Mouse (Mus musculus): Measurements from ENCODE around the gene Fcamr. TPM values are rescaled to one million over a fixed set of nuclear protein-coding genes. Genes with fewer than 3 reads are reported as not detected.

Gene Fcamr
- polyA plus RNA-seq, 1 experiment from 2014 or later = not detected

GRCm38 (mm10) chr1:130779867-130780266 lies 20.8 kb upstream of the Fcamr start:
- WGBS = 88% methylated on average over 3 of the region's 3 CpGs
- Histone ChIP-seq H3K9ac (replicated peaks) (no peak overlapping the region), H3K4me3 (no peak overlapping the region), H3K9me3 (no peaks in the 10 kb centered on the region), H3K36me3 (no peaks in the 10 kb centered on the region), H3K27me3 (no peaks in the 10 kb centered on the region), H3K27ac (replicated peaks) (no peak overlapping the region), H3K4me1 (0 out of 2 replicates have a peak, but pooled peaks cover 4% of the 10 kb centered on the region), H3K4me2 (replicated peaks) (no peak overlapping the region)
- ATAC-seq (ENCODE audit: low FRiP score, low read depth) = no peak

GRCm38 (mm10) chr1:130784054-130784453 lies 16.6 kb upstream of the Fcamr start:
- Histone ChIP-seq H3K27me3 (no peaks in the 10 kb centered on the region), H3K27ac (replicated peaks) (no peak overlapping the region), H3K9me3 (no peaks in the 10 kb centered on the region), H3K9ac (replicated peaks) (no peak overlapping the region), H3K4me2 (replicated peaks) (no peak overlapping the region), H3K4me1 (no peaks in the 10 kb centered on the region), H3K4me3 (no peak overlapping the region), H3K36me3 (no peaks in the 10 kb centered on the region)
- ATAC-seq (ENCODE audit: low FRiP score, low read depth) = no peak
- WGBS = 33% methylated on average over 4 of the region's 4 CpGs

GRCm38 (mm10) chr1:130787001-130787400 lies 13.7 kb upstream of the Fcamr start:
- H3K27ac ChIP-seq (replicated peaks) = no peak overlapping the region
- no peak overlapping the region for H3K4me2 ChIP-seq (replicated peaks)
- H3K36me3 ChIP-seq = no peaks in the 10 kb centered on the region
- no peaks in the 10 kb centered on the region for H3K27me3 ChIP-seq
- ATAC-seq (ENCODE audit: low FRiP score, low read depth) = no peak
- WGBS = 41% methylated on average over 3 of the region's 4 CpGs
- H3K9ac ChIP-seq (replicated peaks) = no peak overlapping the region
- H3K4me1 ChIP-seq = peaks cover 7% of the 10 kb centered on the region
- peaks cover 3% of the 10 kb centered on the region; the same call in 1 of the 2 replicates for H3K9me3 ChIP-seq
- H3K4me3 ChIP-seq = no peak overlapping the region

DNA sequence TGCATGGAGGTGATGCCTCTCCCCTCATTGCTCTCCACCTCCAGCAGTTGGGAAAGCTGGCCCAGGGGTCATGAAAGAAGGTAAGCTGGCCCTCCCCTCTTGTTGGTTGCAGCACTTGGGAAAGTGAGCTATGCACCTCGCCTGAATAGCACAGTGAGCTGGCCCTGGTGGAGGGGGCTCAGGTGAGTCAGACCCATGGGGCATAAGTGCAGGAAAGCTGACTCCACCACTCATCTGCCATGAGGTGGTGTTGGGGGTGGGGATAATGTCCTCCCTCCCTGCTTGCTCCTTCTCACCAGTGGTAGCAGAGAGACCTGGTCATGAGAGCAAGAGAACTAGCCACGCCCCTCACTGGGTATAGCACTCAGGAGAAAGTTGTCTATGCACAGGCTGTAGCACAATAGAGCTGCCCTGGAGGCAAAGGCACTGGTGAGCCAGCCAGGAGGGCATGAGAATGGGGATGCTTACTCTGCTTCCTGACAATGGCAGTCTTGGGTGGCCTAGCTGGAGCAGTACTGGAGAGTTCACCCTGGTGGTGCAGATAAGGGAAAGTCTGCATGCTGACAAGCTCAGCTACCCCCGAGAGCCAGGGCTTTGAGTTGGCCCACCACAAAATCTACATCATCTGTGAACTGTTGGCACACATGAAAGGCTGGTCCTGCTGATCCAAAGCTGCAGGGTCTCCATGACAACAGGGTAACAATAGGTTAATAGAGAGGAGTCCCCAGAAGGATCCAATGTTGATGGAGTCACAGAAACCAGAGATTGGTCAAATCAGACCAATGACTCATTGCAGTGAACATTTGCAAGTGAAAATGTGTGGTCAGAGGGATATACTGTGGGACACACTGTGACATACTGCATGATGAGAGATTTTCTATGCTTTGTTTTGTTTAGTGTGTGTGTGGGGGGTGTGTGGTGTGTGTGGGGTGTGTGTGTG lies 10.9 kb upstream of the Fcamr start:
- no peak overlapping the region for H3K27ac ChIP-seq (replicated peaks)
- WGBS = 52% methylated on average over 3 of the region's 3 CpGs
- H3K27me3 ChIP-seq = no peaks in the 10 kb centered on the region
- H3K9me3 ChIP-seq = peaks cover 8% of the 10 kb centered on the region
- H3K4me2 ChIP-seq (replicated peaks) = no peak overlapping the region
- no peak overlapping the region for H3K4me3 ChIP-seq
- H3K36me3 ChIP-seq = no peaks in the 10 kb centered on the region
- no peak overlapping the region for H3K9ac ChIP-seq (replicated peaks)
- H3K4me1 ChIP-seq = peaks cover 7% of the 10 kb centered on the region
- ATAC-seq (ENCODE audit: low FRiP score, low read depth) = peak; percentile 68

DNA sequence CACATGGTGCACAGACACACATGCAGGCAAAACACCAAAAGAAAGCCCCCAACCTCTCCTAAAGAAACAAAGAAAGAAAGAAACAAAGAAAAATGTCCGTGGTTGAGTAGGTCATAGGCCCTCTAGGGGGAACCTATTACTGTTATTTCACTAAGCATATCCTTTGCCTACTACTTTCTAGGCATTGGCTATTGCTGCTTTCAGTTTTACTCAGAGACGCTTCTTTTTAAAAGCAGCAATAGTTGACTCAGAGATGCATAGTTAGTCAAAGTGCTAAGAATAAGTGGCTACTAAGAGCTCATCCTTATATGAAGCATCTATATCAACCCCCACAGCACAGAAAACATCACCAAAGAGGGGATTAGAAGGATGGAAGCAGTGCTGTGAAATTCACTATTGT lies 5.4 kb upstream of the Fcamr start:
- ATAC-seq (ENCODE audit: low FRiP score, low read depth) = no peak
- Histone ChIP-seq H3K27me3 (no peaks in the 10 kb centered on the region), H3K9me3 (peaks cover 8% of the 10 kb centered on the region), H3K4me2 (replicated peaks) (no peak overlapping the region), H3K4me3 (no peak overlapping the region), H3K27ac (replicated peaks) (no peak overlapping the region), H3K36me3 (no peaks in the 10 kb centered on the region), H3K4me1 (no peaks in the 10 kb centered on the region), H3K9ac (replicated peaks) (no peak overlapping the region)
- WGBS = 74% methylated on average over 2 of the region's 2 CpGs

- Histone ChIP-seq H3K27me3 (no peaks in the 10 kb centered on the region), H3K36me3 (no peaks in the 10 kb centered on the region), H3K4me2 (replicated peaks) (no peak overlapping the region), H3K9ac (replicated peaks) (no peak overlapping the region), H3K27ac (replicated peaks) (no peak overlapping the region), H3K9me3 (peaks cover 4% of the 10 kb centered on the region; the same call in 1 of the 2 replicates), H3K4me1 (no peaks in the 10 kb centered on the region), H3K4me3 (no peak overlapping the region)
- WGBS = 80% methylated on average over 8 of the region's 8 CpGs
- peak; percentile 56; the same call in 1 of the 2 replicates for ATAC-seq (ENCODE audit: low FRiP score, low read depth)
Measured at GRCm38 (mm10) chr1:130796967-130797684, 3.6 kb upstream of the Fcamr start.

GRCm38 (mm10) chr1:130798037-130798436 lies 2.7 kb upstream of the Fcamr start:
- WGBS = 77% methylated on average over 6 of the region's 6 CpGs
- no peaks in the 10 kb centered on the region for H3K36me3 ChIP-seq
- H3K4me3 ChIP-seq = no peak overlapping the region
- no peak overlapping the region for H3K27ac ChIP-seq (replicated peaks)
- H3K4me1 ChIP-seq = no peaks in the 10 kb centered on the region
- H3K9ac ChIP-seq (replicated peaks) = no peak overlapping the region
- no peaks in the 10 kb centered on the region for H3K27me3 ChIP-seq
- no peaks in the 10 kb centered on the region for H3K9me3 ChIP-seq
- ATAC-seq (ENCODE audit: low FRiP score, low read depth) = no peak
- no peak overlapping the region for H3K4me2 ChIP-seq (replicated peaks)

- no peak overlapping the region for H3K9ac ChIP-seq (replicated peaks)
- H3K4me3 ChIP-seq = no peak overlapping the region
- H3K9me3 ChIP-seq = no peaks in the 10 kb centered on the region
- no peak overlapping the region for H3K4me2 ChIP-seq (replicated peaks)
- H3K36me3 ChIP-seq = no peaks in the 10 kb centered on the region
- no peaks in the 10 kb centered on the region for H3K27me3 ChIP-seq
- WGBS = 79% methylated on average over 3 of the region's 3 CpGs
- H3K27ac ChIP-seq (replicated peaks) = no peak overlapping the region
- no peak for ATAC-seq (ENCODE audit: low FRiP score, low read depth)
- no peaks in the 10 kb centered on the region for H3K4me1 ChIP-seq
Measured at GRCm38 (mm10) chr1:130798551-130798950, 2.2 kb upstream of the Fcamr start.

DNA sequence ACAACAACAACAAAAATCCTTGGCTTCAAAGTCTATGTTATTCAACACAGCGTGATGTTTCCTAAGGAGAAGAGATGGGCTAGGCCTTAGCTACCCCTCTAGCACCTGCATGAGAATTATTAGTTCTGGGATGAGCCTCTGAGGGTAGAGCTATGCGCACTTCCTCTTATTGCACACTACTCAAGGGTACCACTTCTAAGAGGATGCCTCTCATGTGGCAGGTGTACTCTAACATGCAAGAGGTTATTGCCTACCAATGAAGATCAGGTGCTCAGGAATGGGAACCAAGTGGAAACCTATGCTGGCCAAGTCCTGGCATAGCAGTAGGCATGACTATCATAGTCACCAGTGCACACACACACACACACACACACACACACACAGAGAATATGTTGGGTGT lies 1.3 kb upstream of the Fcamr start:
- Histone ChIP-seq H3K4me2 (replicated peaks) (no peak overlapping the region), H3K27me3 (no peaks in the 10 kb centered on the region), H3K9me3 (no peaks in the 10 kb centered on the region), H3K4me1 (no peaks in the 10 kb centered on the region), H3K36me3 (no peaks in the 10 kb centered on the region), H3K27ac (replicated peaks) (no peak overlapping the region), H3K9ac (replicated peaks) (no peak overlapping the region), H3K4me3 (no peak overlapping the region)
- 93% methylated on average over 2 of the region's 2 CpGs for WGBS
- ATAC-seq (ENCODE audit: low FRiP score, low read depth) = no peak

DNA sequence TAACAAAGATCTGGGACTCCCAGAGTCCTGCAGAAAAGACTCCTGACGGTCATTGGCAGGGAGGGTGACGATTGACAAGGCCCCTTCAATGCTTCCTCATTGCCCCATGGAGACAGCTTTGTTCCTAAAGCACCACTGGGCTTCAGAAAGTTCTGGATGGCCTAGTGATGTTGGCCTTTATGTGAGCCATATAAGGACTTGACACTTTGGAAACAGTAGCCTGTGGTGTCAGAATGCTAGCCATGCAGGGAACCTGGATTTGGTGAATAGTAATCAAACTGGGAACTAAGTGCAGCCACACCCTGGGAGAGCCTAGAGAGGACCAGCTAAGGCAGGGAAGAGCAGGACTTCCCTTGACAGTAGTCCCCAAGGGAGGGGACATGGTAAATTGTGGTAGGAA lies 809 bp downstream of the Fcamr start:
- no peaks in the 10 kb centered on the region for H3K27me3 ChIP-seq
- H3K27ac ChIP-seq (replicated peaks) = no peak overlapping the region
- H3K9ac ChIP-seq (replicated peaks) = no peak overlapping the region
- WGBS = 68% methylated on average over 2 of the region's 2 CpGs
- no peak for ATAC-seq (ENCODE audit: low FRiP score, low read depth)
- H3K4me3 ChIP-seq = no peak overlapping the region
- H3K4me1 ChIP-seq = no peaks in the 10 kb centered on the region
- no peak overlapping the region for H3K4me2 ChIP-seq (replicated peaks)
- no peaks in the 10 kb centered on the region for H3K9me3 ChIP-seq
- H3K36me3 ChIP-seq = no peaks in the 10 kb centered on the region

DNA sequence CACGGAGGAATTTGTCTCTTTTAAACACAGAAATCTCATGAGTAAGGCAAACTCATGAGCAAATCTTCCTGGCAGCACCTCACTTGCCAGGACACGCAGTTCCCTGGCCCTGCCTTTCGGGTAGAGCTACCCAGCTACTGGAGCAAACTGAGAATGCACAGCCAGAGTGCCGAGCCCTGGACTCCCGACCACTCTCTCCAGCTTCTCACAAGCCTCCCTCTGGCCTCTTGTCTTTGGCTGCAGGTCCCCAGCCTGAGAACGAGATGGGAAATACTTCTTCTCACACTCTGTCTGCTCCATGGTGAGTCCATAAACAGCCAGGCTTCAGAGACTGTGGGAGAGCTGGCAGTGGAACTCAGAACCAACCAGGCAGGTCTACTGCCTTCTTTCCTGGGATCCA lies 2.3 kb downstream of the Fcamr start:
- Histone ChIP-seq H3K36me3 (no peaks in the 10 kb centered on the region), H3K4me1 (no peaks in the 10 kb centered on the region), H3K27ac (replicated peaks) (no peak overlapping the region), H3K4me2 (replicated peaks) (no peak overlapping the region), H3K9me3 (no peaks in the 10 kb centered on the region), H3K4me3 (no peak overlapping the region), H3K27me3 (no peaks in the 10 kb centered on the region), H3K9ac (replicated peaks) (no peak overlapping the region)
- 58% methylated on average over 6 of the region's 6 CpGs for WGBS
- no peak for ATAC-seq (ENCODE audit: low FRiP score, low read depth)

GRCm38 (mm10) chr1:130804279-130804678 lies 3.6 kb downstream of the Fcamr start:
- ATAC-seq (ENCODE audit: low FRiP score, low read depth) = no peak
- Histone ChIP-seq H3K27ac (replicated peaks) (no peak overlapping the region), H3K36me3 (no peaks in the 10 kb centered on the region), H3K9me3 (no peaks in the 10 kb centered on the region), H3K4me3 (no peak overlapping the region), H3K4me1 (no peaks in the 10 kb centered on the region), H3K27me3 (no peaks in the 10 kb centered on the region), H3K9ac (replicated peaks) (no peak overlapping the region), H3K4me2 (replicated peaks) (no peak overlapping the region)
- 66% methylated on average over 6 of the region's 6 CpGs for WGBS
